Mouse (Mus musculus): ENCODE data around the gene Esp16.
"Not testable (repeated sequence)": the region's sequence is repeated elsewhere in the genome, so short reads cannot be mapped to it uniquely, and the experiment has no call there.

Esp16 gene

GRCm38 (mm10) chr17:39535842-39536241 lies at the start of gene Esp16:
TSS of gene Esp16 (plus strand) at chr17:39536142.
- DNase-seq, result not testable (repeated sequence)

- not testable (repeated sequence) for DNase-seq
Measured at GRCm38 (mm10) chr17:39498043-39498442, 37.9 kb upstream of the Esp16 start.

Data from kidney, adult 8-10 months (tissue).